11 mouse cellular contexts compared by ENCODE assay signal in genomic region chr8:120412911-120413625, GRCm38 (mm10).
A peak's percentile ranks its signal among the peaks of the same experiment; 100 is the strongest.
DNase-seq lines count a peak whose midpoint lies in the region; ATAC-seq lines count a peak whose summit lies in the region.
"Had no signal": no experiment of that assay in that cellular context is flagged by ENCODE, and none has a peak within 500 bp of the region (broad histone marks: within the 10 kb centered on the region; RNA-seq: fewer than 3 reads in every experiment).

No protein-coding gene starts in this region.

- 0 out of 2 replicates have a peak, but pooled peaks have one; percentile 6 for ATAC-seq in heart, embryonic 16.5 days (replicated peaks; ENCODE audit: extremely low read depth, insufficient read depth, low FRiP score)
- ATAC-seq in hindbrain, embryonic 14.5 days (ENCODE audit: low FRiP score) = no peak
- ATAC-seq in midbrain, embryonic 14.5 days (ENCODE audit: low FRiP score, low TSS enrichment) = no peak
- no peak for ATAC-seq in kidney, embryonic 16.5 days (ENCODE audit: low FRiP score, low TSS enrichment)

- no peaks in the 10 kb centered on the region for H3K36me3 ChIP-seq in heart, embryonic 16.5 days (ENCODE audit: control insufficient read depth, insufficient read depth)
- H3K36me3 ChIP-seq in hindbrain, embryonic 14.5 days (replicated peaks; ENCODE audit: control insufficient read depth, insufficient read depth) = no peaks in the 10 kb centered on the region
- H3K36me3 ChIP-seq in midbrain, embryonic 14.5 days (ENCODE audit: control insufficient read depth, insufficient read depth, low read length) = no peaks in the 10 kb centered on the region
- H3K36me3 ChIP-seq in kidney, embryonic 16.5 days (ENCODE audit: insufficient read depth, low read length) = no peaks in the 10 kb centered on the region
- H3K36me3 ChIP-seq: limb, embryonic 13.5 days had no signal

- H3K27me3 ChIP-seq in heart, embryonic 16.5 days (ENCODE audit: control insufficient read depth, insufficient read depth, low read length) = no peaks in the 10 kb centered on the region
- no peaks in the 10 kb centered on the region for H3K27me3 ChIP-seq in hindbrain, embryonic 14.5 days (ENCODE audit: control insufficient read depth, insufficient read depth, low read length)
- H3K27me3 ChIP-seq in midbrain, embryonic 14.5 days (ENCODE audit: control insufficient read depth, insufficient read depth, low read length) = no peaks in the 10 kb centered on the region
- no peaks in the 10 kb centered on the region for H3K27me3 ChIP-seq in kidney, embryonic 16.5 days (ENCODE audit: insufficient read depth, low read length)

- DNase-seq in heart, adult 18-20 months = no peak
- DNase-seq in hindbrain, embryonic 14.5 days (ENCODE audit: low spot score) = no peak
- peak; percentile 59 for DNase-seq in midbrain, embryonic 14.5 days
- DNase-seq in thymus, postnatal 0 days (ENCODE audit: low spot score) = peak; percentile 80
- DNase-seq in ovary, postnatal 36 days (ENCODE audit: low spot score) = no peak
- no peak for DNase-seq in gastrocnemius, adult 18-20 months (ENCODE audit: low spot score)
- DNase-seq: cerebellum, adult 8-10 months had no signal

- no peak overlapping the region for H3K4me3 ChIP-seq in heart, embryonic 16.5 days (ENCODE audit: low read length)
- H3K4me3 ChIP-seq in hindbrain, embryonic 14.5 days (replicated peaks; ENCODE audit: low read length) = no peak overlapping the region
- H3K4me3 ChIP-seq in midbrain, embryonic 14.5 days (replicated peaks; ENCODE audit: low read depth, low read length) = no peak overlapping the region
- no peak overlapping the region for H3K4me3 ChIP-seq in kidney, embryonic 16.5 days (ENCODE audit: low read length)
- H3K4me3 ChIP-seq: limb, embryonic 13.5 days; megakaryocyte, embryonic 14.5 days had no signal

- H3K27ac ChIP-seq in heart, embryonic 16.5 days (ENCODE audit: low read length) = peak overlapping the region; percentile 58; the same call in 1 of the 2 replicates
- peak overlapping the region; percentile 71 for H3K27ac ChIP-seq in hindbrain, embryonic 14.5 days
- H3K27ac ChIP-seq in midbrain, embryonic 14.5 days (replicated peaks; ENCODE audit: low read depth, low read length) = peak overlapping the region; percentile 60
- no peak overlapping the region for H3K27ac ChIP-seq in kidney, embryonic 16.5 days (ENCODE audit: low read length)
- H3K27ac ChIP-seq: limb, embryonic 13.5 days had no signal

- H3K4me2 ChIP-seq in heart, embryonic 16.5 days (ENCODE audit: low read depth, low read length) = no peak overlapping the region
- no peak overlapping the region for H3K4me2 ChIP-seq in hindbrain, embryonic 14.5 days (replicated peaks)
- no peak overlapping the region for H3K4me2 ChIP-seq in midbrain, embryonic 14.5 days (ENCODE audit: low read length)
- no peak overlapping the region for H3K4me2 ChIP-seq in kidney, embryonic 16.5 days (replicated peaks; ENCODE audit: low read depth, low read length)
- H3K4me2 ChIP-seq: limb, embryonic 13.5 days had no signal

- peaks cover 25% of the 10 kb centered on the region for H3K4me1 ChIP-seq in heart, embryonic 16.5 days (ENCODE audit: control insufficient read depth, insufficient read depth, low read length)
- peaks cover 82% of the 10 kb centered on the region for H3K4me1 ChIP-seq in hindbrain, embryonic 14.5 days (replicated peaks; ENCODE audit: control insufficient read depth, insufficient read depth, low read length)
- H3K4me1 ChIP-seq in midbrain, embryonic 14.5 days (ENCODE audit: control insufficient read depth, insufficient read depth, low read length) = peaks cover 84% of the 10 kb centered on the region
- peaks cover 45% of the 10 kb centered on the region for H3K4me1 ChIP-seq in kidney, embryonic 16.5 days (ENCODE audit: insufficient read depth, low read length)

- WGBS in heart, embryonic 16.5 days = 75% methylated on average over 29 of the region's 29 CpGs
- 48% methylated on average over 29 of the region's 29 CpGs for WGBS in hindbrain, embryonic 14.5 days
- WGBS in midbrain, embryonic 14.5 days = 57% methylated on average over 29 of the region's 29 CpGs
- 67% methylated on average over 29 of the region's 29 CpGs for WGBS in kidney, embryonic 16.5 days

- no peaks in the 10 kb centered on the region for H3K9me3 ChIP-seq in heart, embryonic 16.5 days (replicated peaks; ENCODE audit: control insufficient read depth, low read length)
- H3K9me3 ChIP-seq in hindbrain, embryonic 14.5 days (ENCODE audit: control insufficient read depth, low read length) = no peaks in the 10 kb centered on the region
- no peaks in the 10 kb centered on the region for H3K9me3 ChIP-seq in midbrain, embryonic 14.5 days (ENCODE audit: control insufficient read depth, low read length)
- H3K9me3 ChIP-seq in kidney, embryonic 16.5 days (ENCODE audit: low read length) = no peaks in the 10 kb centered on the region
- H3K9me3 ChIP-seq: limb, embryonic 13.5 days; megakaryocyte, embryonic 14.5 days had no signal

- H3K9ac ChIP-seq in heart, embryonic 16.5 days (ENCODE audit: low read length) = no peak overlapping the region
- H3K9ac ChIP-seq in hindbrain, embryonic 14.5 days = peak overlapping the region; percentile 17; the same call in 1 of the 2 replicates
- peak overlapping the region; percentile 39; the same call in 1 of the 2 replicates for H3K9ac ChIP-seq in midbrain, embryonic 14.5 days (replicated peaks; ENCODE audit: low read length)
- no peak overlapping the region for H3K9ac ChIP-seq in kidney, embryonic 16.5 days (replicated peaks; ENCODE audit: low read length)
- H3K9ac ChIP-seq: limb, embryonic 13.5 days had no signal

Comparison
In these comparisons a context has a peak if more than half of its experiments do, and no peak if none do; other contexts are left out.
1. H3K9ac ChIP-seq: peak in hindbrain, embryonic 14.5 days (single experiment) and midbrain, embryonic 14.5 days (single experiment); none in heart, embryonic 16.5 days (single experiment) and kidney, embryonic 16.5 days (single experiment).
2. DNase-seq: peak in midbrain, embryonic 14.5 days (single experiment) and thymus, postnatal 0 days (single experiment); none in heart, adult 18-20 months (0 of 2), hindbrain, embryonic 14.5 days (single experiment), ovary, postnatal 36 days (single experiment) and gastrocnemius, adult 18-20 months (single experiment).